Mouse (Mus musculus): ENCODE data around the gene Spaca5. TPM values are rescaled to one million over a fixed set of nuclear protein-coding genes. Genes with fewer than 3 reads are reported as not detected.

Gene Spaca5
- total RNA-seq (2017) = not detected in 2 replicates

- ATAC-seq (replicated peaks in 1 of 2; ENCODE audit: insufficient read depth in 1 of 2, low FRiP score in 2 of 2, low TSS enrichment in 1 of 2, low read depth in 1 of 2, poor library complexity in 2 of 2, severe bottlenecking in 2 of 2) = no peak
These were observed at the start of gene Spaca5 for GRCm38 (mm10) chrX:21068106-21068505. Gene Spaca5 (plus strand): TSS chrX:21068406.

GRCm38 (mm10) chrX:21061460-21061859 lies 6.7 kb upstream of the Spaca5 start:
- no peak; a peak in 1 of 4 replicates for ATAC-seq (replicated peaks in 1 of 2; ENCODE audit: insufficient read depth in 1 of 2, low FRiP score in 2 of 2, low TSS enrichment in 1 of 2, low read depth in 1 of 2, poor library complexity in 2 of 2, severe bottlenecking in 2 of 2)

GRCm38 (mm10) chrX:21061866-21062543 lies 6.2 kb upstream of the Spaca5 start, which contains the start of gene Zfp182:
Gene Zfp182 (minus strand): TSS chrX:21062316.
- ATAC-seq (replicated peaks in 1 of 2; ENCODE audit: insufficient read depth in 1 of 2, low FRiP score in 2 of 2, low TSS enrichment in 1 of 2, low read depth in 1 of 2, poor library complexity in 2 of 2, severe bottlenecking in 2 of 2) = peak; percentile 97 to 99

GRCm38 (mm10) chrX:21062544-21062890 lies 5.7 kb upstream of the Spaca5 start:
- ATAC-seq (replicated peaks in 1 of 2; ENCODE audit: insufficient read depth in 1 of 2, low FRiP score in 2 of 2, low TSS enrichment in 1 of 2, low read depth in 1 of 2, poor library complexity in 2 of 2, severe bottlenecking in 2 of 2) = no peak

- ATAC-seq (replicated peaks in 1 of 2; ENCODE audit: insufficient read depth in 1 of 2, low FRiP score in 2 of 2, low TSS enrichment in 1 of 2, low read depth in 1 of 2, poor library complexity in 2 of 2, severe bottlenecking in 2 of 2) = no peak; a peak in 1 of 4 replicates
These were observed 20.4 kb downstream of the Spaca5 start for GRCm38 (mm10) chrX:21088645-21088982.

- peak; percentile 67 to 72 for ATAC-seq (replicated peaks in 1 of 2; ENCODE audit: insufficient read depth in 1 of 2, low FRiP score in 2 of 2, low TSS enrichment in 1 of 2, low read depth in 1 of 2, poor library complexity in 2 of 2, severe bottlenecking in 2 of 2)
These were observed 21.0 kb downstream of the Spaca5 start, which contains the start of gene Zfp300 for GRCm38 (mm10) chrX:21088983-21089866. Gene Zfp300 (minus strand): TSS chrX:21089527.

- no peak for ATAC-seq (replicated peaks in 1 of 2; ENCODE audit: insufficient read depth in 1 of 2, low FRiP score in 2 of 2, low TSS enrichment in 1 of 2, low read depth in 1 of 2, poor library complexity in 2 of 2, severe bottlenecking in 2 of 2)
These were observed 21.6 kb downstream of the Spaca5 start for GRCm38 (mm10) chrX:21089867-21090239.

- no peak for ATAC-seq (replicated peaks in 1 of 2; ENCODE audit: insufficient read depth in 1 of 2, low FRiP score in 2 of 2, low TSS enrichment in 1 of 2, low read depth in 1 of 2, poor library complexity in 2 of 2, severe bottlenecking in 2 of 2)
These were observed 47.3 kb downstream of the Spaca5 start, which contains the start of gene Ssxa1 for GRCm38 (mm10) chrX:21115520-21115919. Gene Ssxa1 (plus strand): TSS chrX:21115820.

Other genes starting within 250 kb of the Spaca5 start
- not detected in 2 replicates for gene Timp1, start 198.2 kb upstream of the Spaca5 start, total RNA-seq (2017)
- gene Syn1, start 147.4 kb upstream of the Spaca5 start, total RNA-seq (2017) = not detected in 2 replicates
- 10.0 and 17.5 TPM in 2 replicates for gene Cfp, start 136.9 kb upstream of the Spaca5 start, total RNA-seq (2017)
- gene Elk1, start 117.8 kb upstream of the Spaca5 start, total RNA-seq (2017) = 4.4 and 6.7 TPM in 2 replicates
- 20.3 and 39.4 TPM in 2 replicates for gene Uxt, start 106.4 kb upstream of the Spaca5 start, total RNA-seq (2017)
- gene Zfp182, start 6.1 kb upstream of the Spaca5 start, total RNA-seq (2017) = 22.3 and 23.6 TPM in 2 replicates
- gene Zfp300, start 21.1 kb downstream of the Spaca5 start, total RNA-seq (2017) = 1.7 and 1.9 TPM in 2 replicates
- gene Ssxa1, start 47.4 kb downstream of the Spaca5 start, total RNA-seq (2017) = not detected in 2 replicates
- not detected in 2 replicates for gene Gm21876, start 107.2 kb downstream of the Spaca5 start, total RNA-seq (2017)

All from hematopoietic stem cell, adult 5-6 weeks (primary cell).